Mouse (Mus musculus) kidney, postnatal 0 days (tissue): Measurements from ENCODE around the gene Itgal. TPM values are rescaled to one million over a fixed set of nuclear protein-coding genes. Genes with fewer than 3 reads are reported as not detected.
A peak's percentile ranks its signal among the peaks of the same experiment; 100 is the strongest.

ENCODE experiments used
- ATAC-seq: fragments of 200-750 bp; cut with Nextera tagmentation; replicated peaks from 2 replicates; pipeline ENCODE4 v1.8.0; 2017; ENCODE audit warnings: low read depth, moderate number of reproducible peaks, moderate TSS enrichment, moderate library complexity; ENCODE audit not compliant: low FRiP score
- DNase-seq: peaks from one replicate; pipeline ENCODE4 v3.0.0-alpha.2; 2016; ENCODE audit warnings: low spot score
- H3K27ac ChIP-seq: fragments of 300-500 bp; sonication (generic); 2 replicates; pipeline ENCODE4 v1.5.1; 2014; ENCODE audit warnings: mild to moderate bottlenecking
- H3K27me3 ChIP-seq: fragments of 300-500 bp; sonication (generic); 2 replicates; pipeline ENCODE4 v1.6.1; 2014; ENCODE audit warnings: low read length, mixed read lengths; ENCODE audit not compliant: insufficient read depth
- H3K36me3 ChIP-seq: fragments of 300-500 bp; sonication (generic); 2 replicates; pipeline ENCODE4 v1.6.1; 2014; ENCODE audit warnings: low read length, mixed read lengths; ENCODE audit not compliant: insufficient read depth
- H3K4me1 ChIP-seq: fragments of 300-500 bp; sonication (generic); replicated peaks from 2 replicates; pipeline ENCODE4 v1.6.1; 2014; ENCODE audit warnings: antibody characterized with exemption, low read length, mixed read lengths; ENCODE audit not compliant: insufficient read depth
- H3K4me2 ChIP-seq: fragments of 300-500 bp; sonication (generic); 2 replicates; pipeline ENCODE4 v1.6.1; 2014; ENCODE audit warnings: mild to moderate bottlenecking, low read length, moderate library complexity, mixed read lengths
- H3K4me3 ChIP-seq: fragments of 300-500 bp; sonication (generic); replicated peaks from 2 replicates; pipeline ENCODE4 v1.5.1; 2014; ENCODE audit warnings: low read depth, low read length
- H3K9ac ChIP-seq: fragments of 300-500 bp; sonication (generic); 2 replicates; pipeline ENCODE4 v1.6.1; 2014; ENCODE audit warnings: low read depth, low read length
- H3K9me3 ChIP-seq: fragments of 300-500 bp; sonication (generic); replicated peaks from 2 replicates; pipeline ENCODE4 v1.6.1; 2016; ENCODE audit warnings: low read length, inconsistent platforms, mixed read lengths
- CTCF ChIP-seq: IDR thresholded peaks from 2 replicates; pipeline ENCODE4 v1.5.1; 2016; ENCODE audit warnings: antibody characterized with exemption, low read depth, mild to moderate bottlenecking, moderate library complexity
- WGBS: fragments of 180-500 bp; shearing (Covaris S2); extraction: QIAGEN DNeasy Blood & Tissue Kit; methylation state at CpG from one replicate; pipeline ENCODE4 v1.1.7; 2014; 5-methylcytosine and 5-hydroxymethylcytosine counted together
- polyA plus RNA-seq: library from polyadenylated mRNA; unstranded; fragments of >200 nt; fragmentation: Nextera tagmentation; extraction: Ambion mirVana; gene quantifications from 2 replicates; pipeline ENCODE4 v1.2.1, GENCODE M21; 2015

Itgal gene
- polyA plus RNA-seq, 1 experiment from 2014 or later, result 0.93 TPM

- no peaks in the 10 kb centered on the region for H3K27me3 ChIP-seq
- no peak for DNase-seq
- 86% methylated on average over 2 of the region's 2 CpGs for WGBS
- no peak for ATAC-seq
- peaks cover 10% of the 10 kb centered on the region for H3K4me1 ChIP-seq
- H3K27ac ChIP-seq, result no peak overlapping the region
- no peaks in the 10 kb centered on the region for H3K9me3 ChIP-seq
- peaks cover 16% of the 10 kb centered on the region; the same call in 1 of the 2 replicates for H3K36me3 ChIP-seq
- H3K4me3 ChIP-seq, result no peak overlapping the region
- H3K4me2 ChIP-seq, result no peak overlapping the region
- TF ChIP-seq CTCF, result no peak
- H3K9ac ChIP-seq, result no peak overlapping the region
Measured at GRCm38 (mm10) chr7:127270256-127270655, 25.8 kb upstream of the Itgal start.

DNA sequence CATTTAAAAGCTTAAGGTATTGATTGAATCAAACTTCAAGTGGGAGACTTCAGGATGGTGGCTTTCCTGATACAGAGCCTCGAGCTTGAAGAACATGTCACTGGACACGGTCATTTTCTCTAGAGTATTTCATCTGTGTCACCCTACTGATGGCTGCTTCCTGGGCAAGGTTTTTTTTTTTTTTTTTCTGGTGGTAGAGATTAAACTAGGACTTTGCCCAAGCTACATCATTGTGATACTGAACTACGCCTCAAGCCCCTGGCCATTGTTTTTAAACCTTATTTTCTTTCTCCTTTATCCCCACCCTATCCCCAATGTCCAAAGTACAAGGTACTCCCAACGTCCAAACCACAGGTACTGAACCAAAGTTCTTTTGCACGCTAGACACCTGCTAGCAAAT, 25.4 kb upstream of the Itgal start:
- H3K4me2 ChIP-seq, result no peak overlapping the region
- DNase-seq (no peak), ATAC-seq (no peak)
- 87% methylated on average over 5 of the region's 5 CpGs for WGBS
- no peaks in the 10 kb centered on the region for H3K27me3 ChIP-seq
- peaks cover 10% of the 10 kb centered on the region for H3K4me1 ChIP-seq
- no peak for TF ChIP-seq CTCF
- no peak overlapping the region for H3K27ac ChIP-seq
- peaks cover 16% of the 10 kb centered on the region; the same call in 1 of the 2 replicates for H3K36me3 ChIP-seq
- H3K9ac ChIP-seq, result no peak overlapping the region
- no peaks in the 10 kb centered on the region for H3K9me3 ChIP-seq
- no peak overlapping the region for H3K4me3 ChIP-seq

GRCm38 (mm10) chr7:127271093-127271492, 25.0 kb upstream of the Itgal start:
- Histone ChIP-seq H3K36me3 (peaks cover 16% of the 10 kb centered on the region; the same call in 1 of the 2 replicates), H3K4me3 (no peak overlapping the region), H3K4me2 (peak overlapping the region; percentile 32), H3K27ac (no peak overlapping the region), H3K9ac (no peak overlapping the region; the same call in 1 of the 2 replicates), H3K9me3 (no peaks in the 10 kb centered on the region), H3K4me1 (peaks cover 10% of the 10 kb centered on the region), H3K27me3 (no peaks in the 10 kb centered on the region)
- DNase-seq (no peak), ATAC-seq (no peak)
- 92% methylated on average over 4 of the region's 4 CpGs for WGBS
- no peak for TF ChIP-seq CTCF

DNA sequence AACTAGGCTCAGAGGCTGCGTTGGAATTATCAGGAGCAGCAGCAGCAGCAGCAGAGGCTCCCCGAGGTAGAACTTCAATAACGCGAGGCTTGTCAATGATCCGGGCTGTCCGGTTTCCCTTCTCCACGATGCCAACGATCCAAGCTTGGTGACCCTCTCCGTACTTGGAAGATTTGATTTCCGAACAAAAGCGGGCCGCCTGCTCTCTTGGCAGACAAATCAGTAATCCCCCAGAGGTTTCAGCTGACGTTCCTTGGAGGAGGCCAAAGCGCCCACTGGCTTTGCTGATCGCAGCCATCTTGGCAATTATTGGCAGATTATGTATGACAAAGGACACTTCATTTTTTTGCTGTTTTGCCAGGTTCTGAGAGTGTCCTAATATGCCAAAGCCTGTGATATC, 23.5 kb upstream of the Itgal start:
- TF ChIP-seq CTCF, result no peak
- H3K4me2 ChIP-seq, result peak overlapping the region; percentile 93
- H3K4me3 ChIP-seq, result peak overlapping the region; percentile 91; the same call in 1 of the 2 replicates
- DNase-seq (no peak), ATAC-seq (no peak)
- 0 out of 2 replicates have a peak overlapping the region, but pooled peaks have one; percentile 94 for H3K27ac ChIP-seq
- H3K36me3 ChIP-seq, result peaks cover 16% of the 10 kb centered on the region; the same call in 1 of the 2 replicates
- no peaks in the 10 kb centered on the region for H3K27me3 ChIP-seq
- 94% methylated on average over 15 of the region's 15 CpGs for WGBS
- peaks cover 17% of the 10 kb centered on the region for H3K4me1 ChIP-seq
- H3K9me3 ChIP-seq, result no peaks in the 10 kb centered on the region
- 0 out of 2 replicates have a peak overlapping the region, but pooled peaks have one; percentile 92 for H3K9ac ChIP-seq

DNA sequence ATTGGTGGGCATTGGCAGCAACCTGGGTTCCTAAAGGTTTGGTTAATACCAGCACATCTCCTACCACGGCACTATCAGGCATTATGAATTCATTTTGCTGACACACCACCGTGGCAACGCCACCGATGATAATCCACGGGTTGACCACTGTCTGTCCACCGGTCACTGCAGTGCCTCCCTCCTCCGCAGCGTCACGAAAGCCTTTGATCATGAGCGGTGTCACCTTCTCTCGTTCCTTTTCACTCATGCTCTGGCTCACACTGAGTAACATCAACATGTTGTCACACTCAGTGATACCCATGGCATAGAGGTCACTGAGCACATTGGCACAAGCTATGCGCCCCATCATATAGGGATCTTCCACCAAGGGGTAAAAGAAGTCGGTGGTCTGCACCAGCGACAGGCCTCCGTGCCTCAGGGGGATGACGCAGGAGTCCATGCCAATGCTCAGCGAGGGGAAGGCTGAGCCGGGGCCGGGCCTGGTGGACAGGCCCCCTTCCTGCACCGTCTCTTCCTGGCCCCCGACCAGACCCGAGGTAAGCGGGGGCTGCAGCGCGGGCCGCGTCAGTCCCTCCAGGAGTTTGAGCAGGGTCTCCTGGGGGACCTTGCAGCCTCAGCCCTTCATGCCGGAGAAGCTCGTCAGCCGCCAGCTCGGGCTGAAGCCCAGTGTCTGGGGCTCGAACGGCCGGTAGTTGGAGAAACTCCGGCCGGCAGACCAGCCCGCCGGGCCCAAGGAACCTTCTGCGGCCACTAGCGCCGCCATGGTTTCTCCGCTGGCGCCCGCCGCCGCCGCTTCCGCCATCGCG, 22.7 kb upstream of the Itgal start:
- H3K27ac ChIP-seq, result peak overlapping the region; percentile 94
- peak overlapping the region; percentile 91 for H3K4me3 ChIP-seq
- no peaks in the 10 kb centered on the region for H3K27me3 ChIP-seq
- peak; percentile 29; the same call in 1 of the 2 replicates for ATAC-seq
- peak overlapping the region; percentile 93 for H3K4me2 ChIP-seq
- TF ChIP-seq CTCF, result no peak
- H3K9me3 ChIP-seq, result no peaks in the 10 kb centered on the region
- peaks cover 16% of the 10 kb centered on the region; the same call in 1 of the 2 replicates for H3K36me3 ChIP-seq
- peak overlapping the region; percentile 92 for H3K9ac ChIP-seq
- WGBS, result 10% methylated on average over 50 of the region's 50 CpGs
- DNase-seq, result peak; percentile 50
- H3K4me1 ChIP-seq, result peaks cover 17% of the 10 kb centered on the region

DNA sequence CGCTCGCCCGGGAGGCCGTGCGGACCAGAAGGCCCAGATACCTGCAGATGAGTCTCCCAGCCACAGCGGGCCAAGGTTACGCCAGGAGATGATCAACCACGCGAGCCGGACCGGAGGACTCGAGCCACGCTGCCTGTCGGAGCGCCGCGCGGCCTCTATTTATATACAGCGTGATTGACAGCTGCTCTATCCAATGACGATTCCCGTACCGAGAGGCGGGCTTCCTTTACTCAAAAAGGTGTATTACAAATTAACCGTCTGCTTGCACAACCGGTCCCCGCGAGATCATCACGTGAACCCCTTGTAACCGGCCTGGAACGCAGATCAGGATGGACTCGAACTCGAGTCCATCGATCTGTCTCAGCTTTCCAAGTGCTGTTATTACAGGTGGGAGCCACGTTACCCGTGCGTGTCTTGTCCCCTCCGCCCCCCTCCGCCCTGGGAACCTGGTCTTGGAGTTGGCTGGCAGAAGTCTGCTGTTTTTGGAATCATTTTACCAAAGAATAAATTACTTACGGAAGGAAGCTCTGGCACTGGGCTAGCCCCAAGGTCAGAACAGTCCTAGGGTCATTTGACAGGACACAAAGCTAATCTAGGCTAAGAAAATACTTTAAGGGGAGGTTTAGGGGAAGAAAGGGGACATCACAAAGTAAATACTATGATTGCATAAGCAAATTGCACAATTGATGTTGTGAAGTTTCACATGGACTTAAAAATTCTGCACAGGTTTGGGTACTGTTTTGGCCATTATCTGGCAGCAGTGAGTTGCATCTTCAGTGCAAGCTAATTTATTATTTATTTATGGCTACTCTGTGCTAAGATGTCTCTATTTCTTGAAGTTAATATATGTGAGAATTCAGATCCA, 21.9 kb upstream of the Itgal start, which contains the start of gene Sephs2:
TSS of gene Sephs2 (minus strand) at position 131 of the 865 bp plus-strand sequence.
- peak within 1 kb of the TSS; percentile 91 for H3K4me3 ChIP-seq
- peak within 1 kb of the TSS; percentile 92 for H3K9ac ChIP-seq
- DNase-seq (peak; percentile 93), ATAC-seq (peak; percentile 89)
- TF ChIP-seq CTCF, result no peak
- H3K36me3 ChIP-seq, result peaks cover 13% of the 10 kb centered on the region; the same call in 1 of the 2 replicates
- under 1% methylated on average over 39 of the region's 39 CpGs for WGBS
- H3K4me2 ChIP-seq, result peak within 1 kb of the TSS; percentile 93
- H3K27me3 ChIP-seq, result no peaks in the 10 kb centered on the region
- H3K4me1 ChIP-seq, result peaks cover 17% of the 10 kb centered on the region
- H3K27ac ChIP-seq, result peak within 1 kb of the TSS; percentile 94
- no peaks in the 10 kb centered on the region for H3K9me3 ChIP-seq
